Mouse (Mus musculus) embryonic facial prominence, embryonic 14.5 days (tissue): ENCODE measurements around the gene Olfr1512. TPM values are rescaled to one million over a fixed set of nuclear protein-coding genes. Genes with fewer than 3 reads are reported as not detected.
"Not testable (repeated sequence)": the region's sequence is repeated elsewhere in the genome, so short reads cannot be mapped to it uniquely, and the experiment has no call there.

Experiments
- ATAC-seq: fragments of 200-750 bp; cut with Nextera tagmentation; 2 replicates; pipeline ENCODE4 v1.8.0; 2017; ENCODE audit warnings: low read depth, moderate number of reproducible peaks, moderate TSS enrichment
- DNase-seq: peaks from one replicate; pipeline ENCODE4 v3.0.0-alpha.2; 2015; ENCODE audit warnings: low spot score
- H3K27ac ChIP-seq: fragments of 300-500 bp; sonication (generic); replicated peaks from 2 replicates; pipeline ENCODE4 v1.5.1; 2014; ENCODE audit warnings: low read depth, mild to moderate bottlenecking, low read length, moderate library complexity
- H3K27me3 ChIP-seq: fragments of 300-500 bp; sonication (generic); replicated peaks from 2 replicates; pipeline ENCODE4 v1.6.1; 2014; ENCODE audit warnings: low read length; ENCODE audit not compliant: control insufficient read depth, insufficient read depth
- H3K36me3 ChIP-seq: fragments of 300-500 bp; sonication (generic); 2 replicates; pipeline ENCODE4 v1.6.1; 2014; ENCODE audit warnings: low read length, mixed read lengths; ENCODE audit not compliant: control insufficient read depth, insufficient read depth
- H3K4me1 ChIP-seq: fragments of 300-500 bp; sonication (generic); 2 replicates; pipeline ENCODE4 v1.6.1; 2014; ENCODE audit warnings: antibody characterized with exemption, low read length; ENCODE audit not compliant: control insufficient read depth, insufficient read depth
- H3K4me2 ChIP-seq: fragments of 300-500 bp; sonication (generic); 2 replicates; pipeline ENCODE4 v1.6.1; 2014; ENCODE audit warnings: low read depth, mild to moderate bottlenecking, low read length, moderate library complexity, mixed read lengths
- H3K4me3 ChIP-seq: fragments of 300-500 bp; sonication (generic); 2 replicates; pipeline ENCODE4 v1.5.1; 2014; ENCODE audit warnings: low read depth, mild to moderate bottlenecking, low read length
- H3K9ac ChIP-seq: fragments of 300-500 bp; sonication (generic); 2 replicates; pipeline ENCODE4 v1.6.1; 2014; ENCODE audit warnings: low read depth, mild to moderate bottlenecking, low read length, moderate library complexity, mixed read lengths
- H3K9me3 ChIP-seq: fragments of 300-500 bp; sonication (generic); 2 replicates; pipeline ENCODE4 v1.6.1; 2016; ENCODE audit warnings: low read length; ENCODE audit not compliant: control insufficient read depth
- WGBS: fragments of 180-500 bp; shearing (Covaris S2); extraction: QIAGEN DNeasy Blood & Tissue Kit; methylation state at CpG from one replicate; pipeline ENCODE4 v1.1.7; 2014; 5-methylcytosine and 5-hydroxymethylcytosine counted together
- polyA plus RNA-seq: library from polyadenylated mRNA; unstranded; fragments of >200 nt; fragmentation: Nextera tagmentation; extraction: Ambion mirVana; gene quantifications from 2 replicates; pipeline ENCODE4 v1.2.1, GENCODE M21; 2014

Gene Olfr1512
- polyA plus RNA-seq = 0.10 TPM in 1 of 2 replicates, not detected in the other

DNA sequence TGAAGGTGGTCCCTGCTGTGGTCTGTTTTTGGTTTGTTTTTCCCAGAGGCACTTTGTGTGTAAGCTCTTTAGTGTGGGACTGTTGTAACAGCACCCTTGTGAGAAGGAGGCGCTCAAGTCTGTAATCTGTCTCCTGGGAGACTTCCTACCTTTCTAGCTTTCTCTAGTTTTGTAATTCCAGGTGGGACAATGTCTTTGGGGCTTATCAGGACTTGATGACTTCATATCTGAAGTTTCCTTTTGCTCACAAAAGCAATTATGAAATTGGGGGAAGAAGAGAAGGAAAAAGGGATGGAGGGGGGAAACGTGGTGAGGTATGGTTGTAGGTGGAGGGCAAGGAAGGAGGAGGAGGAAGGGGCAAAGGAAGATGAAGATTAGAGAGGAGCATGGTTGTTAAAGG lies at the start of gene Olfr1512:
TSS of gene Olfr1512 (minus strand) at position 101 of the 400 bp plus-strand sequence.
- WGBS = 69% methylated on average over 2 of the region's 2 CpGs
- H3K9me3 ChIP-seq = no peaks in the 10 kb centered on the region
- ATAC-seq (no peak), DNase-seq (no peak)
- H3K36me3 ChIP-seq = no peaks in the 10 kb centered on the region
- no peak within 1 kb of the TSS for H3K4me2 ChIP-seq
- no peak within 1 kb of the TSS for H3K4me3 ChIP-seq
- H3K27me3 ChIP-seq = no peaks in the 10 kb centered on the region
- no peak within 1 kb of the TSS for H3K9ac ChIP-seq
- no peak within 1 kb of the TSS for H3K27ac ChIP-seq
- no peaks in the 10 kb centered on the region for H3K4me1 ChIP-seq

DNA sequence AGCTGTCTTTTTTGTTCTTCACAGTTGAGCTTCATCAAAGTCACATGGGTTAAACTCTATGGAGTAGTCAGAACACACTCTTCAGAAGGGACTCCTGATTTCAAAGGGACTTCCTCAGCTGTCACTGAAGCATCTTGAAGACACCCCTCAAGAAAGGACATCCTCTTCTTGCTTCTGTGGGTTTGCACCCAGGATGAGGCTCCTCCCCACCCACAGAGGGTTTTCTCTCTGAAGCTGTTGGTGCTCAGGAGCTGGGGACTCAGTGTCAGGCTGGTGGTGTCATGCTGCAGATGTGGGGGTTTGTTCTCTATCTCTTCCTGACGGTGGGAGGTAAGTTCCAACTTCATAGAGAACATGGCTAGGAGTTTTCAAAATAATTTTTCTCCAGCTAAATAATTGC lies 48.7 kb upstream of the Olfr1512 start:
- Histone ChIP-seq H3K27ac (no peak overlapping the region), H3K36me3 (no peaks in the 10 kb centered on the region), H3K4me1 (no peaks in the 10 kb centered on the region), H3K4me3 (no peak overlapping the region), H3K9ac (no peak overlapping the region), H3K4me2 (no peak overlapping the region), H3K27me3 (no peaks in the 10 kb centered on the region), H3K9me3 (no peaks in the 10 kb centered on the region)
- DNase-seq (no peak), ATAC-seq (no peak)
- 87% methylated on average over 1 of the region's 1 CpGs for WGBS

DNA sequence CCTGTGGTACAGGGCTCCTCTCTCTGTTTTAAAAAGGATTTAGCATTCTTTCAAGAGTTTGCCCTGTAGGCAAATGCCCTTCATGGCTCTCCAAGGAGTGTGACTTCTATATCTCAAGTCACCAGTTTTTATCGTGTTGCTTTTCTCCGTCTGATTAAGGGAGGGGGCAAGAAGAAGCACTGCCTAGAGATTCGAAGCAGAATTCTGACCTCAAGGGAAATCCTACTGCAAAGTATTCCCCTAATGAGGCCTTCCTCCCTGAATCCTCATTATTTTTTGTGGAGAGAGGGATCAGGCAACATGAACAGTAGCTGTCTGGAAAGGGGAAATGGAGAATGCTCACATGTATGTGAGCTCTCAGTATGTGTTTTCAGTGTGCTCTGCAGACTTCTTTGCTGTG lies 35.3 kb upstream of the Olfr1512 start, which contains the start of gene Olfr1510:
TSS of gene Olfr1510 (minus strand) at position 101 of the 400 bp plus-strand sequence.
- Histone ChIP-seq H3K9ac (no peak within 1 kb of the TSS), H3K9me3 (no peaks in the 10 kb centered on the region), H3K4me3 (no peak within 1 kb of the TSS), H3K4me2 (no peak within 1 kb of the TSS), H3K36me3 (no peaks in the 10 kb centered on the region), H3K27ac (no peak within 1 kb of the TSS), H3K4me1 (no peaks in the 10 kb centered on the region), H3K27me3 (no peaks in the 10 kb centered on the region)
- WGBS = 81% methylated on average over 3 of the region's 3 CpGs
- DNase-seq (no peak), ATAC-seq (no peak)

DNA sequence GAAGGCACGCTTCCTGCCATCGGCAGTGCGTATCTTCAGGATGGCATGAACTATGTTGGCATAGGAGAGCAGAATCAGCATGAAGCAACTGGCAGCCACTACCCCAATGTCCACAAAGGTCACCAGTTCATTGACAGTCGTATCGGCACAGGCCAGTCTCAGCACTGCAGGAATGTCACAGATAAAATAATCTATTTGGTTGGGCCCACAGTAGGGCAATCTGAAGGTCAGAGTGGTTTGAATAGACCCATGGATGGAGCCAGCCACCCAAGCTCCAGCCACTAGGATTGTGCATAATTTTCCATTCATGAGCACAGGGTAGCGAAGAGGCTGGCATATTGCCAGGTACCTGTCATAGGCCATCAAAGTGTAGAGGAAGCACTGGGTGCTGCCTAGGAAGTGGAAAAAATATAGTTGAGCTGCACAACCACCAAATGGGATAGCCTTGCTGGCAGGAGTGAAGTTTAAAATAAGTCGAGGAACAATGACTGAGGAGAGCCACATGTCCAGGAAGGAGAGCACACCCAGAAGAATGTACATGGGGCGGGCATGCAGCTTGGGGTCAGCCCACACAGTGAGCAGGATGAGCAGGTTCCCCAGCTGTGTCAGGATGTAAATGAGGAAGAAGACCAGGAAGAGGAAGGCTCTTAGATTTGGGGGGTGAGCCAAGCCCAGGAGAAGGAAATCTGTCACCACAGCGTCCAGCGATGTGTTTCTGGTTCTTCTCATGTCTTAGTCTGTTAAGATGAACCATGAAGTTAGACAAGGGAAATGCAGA lies 31.4 kb upstream of the Olfr1512 start:
- H3K4me3 ChIP-seq, H3K27ac ChIP-seq, H3K9ac ChIP-seq, DNase-seq, H3K4me2 ChIP-seq, H3K4me1 ChIP-seq, H3K9me3 ChIP-seq, ATAC-seq, H3K27me3 ChIP-seq, H3K36me3 ChIP-seq: not testable (repeated sequence)
- WGBS = 78% methylated on average over 7 of the region's 10 CpGs

DNA sequence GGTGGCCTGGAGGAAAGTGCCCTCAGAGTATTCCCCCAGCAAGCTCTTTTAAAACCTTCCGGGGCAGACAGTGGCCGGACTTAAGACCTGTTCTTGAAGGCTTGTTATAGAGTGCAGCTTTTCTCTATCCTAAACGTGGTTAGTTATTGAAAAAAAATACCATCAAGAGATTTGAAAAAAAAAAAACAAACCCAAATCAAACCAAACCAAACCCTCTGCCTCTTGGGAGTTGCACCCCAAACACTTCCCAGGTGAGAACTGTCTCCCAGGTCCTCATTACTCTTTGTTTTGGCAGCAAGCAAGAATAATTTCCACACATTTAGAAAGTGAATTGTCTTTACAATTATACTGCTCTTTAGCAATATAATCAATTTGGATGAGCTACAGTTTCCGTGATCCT lies 18.3 kb upstream of the Olfr1512 start, which contains the start of gene Olfr1511:
TSS of gene Olfr1511 (minus strand) at position 101 of the 400 bp plus-strand sequence.
- ATAC-seq (no peak), DNase-seq (no peak)
- WGBS = 78% methylated on average over 4 of the region's 4 CpGs
- Histone ChIP-seq H3K4me3 (no peak within 1 kb of the TSS), H3K27ac (no peak within 1 kb of the TSS), H3K4me2 (no peak within 1 kb of the TSS), H3K4me1 (no peaks in the 10 kb centered on the region), H3K36me3 (no peaks in the 10 kb centered on the region), H3K9ac (no peak within 1 kb of the TSS), H3K27me3 (no peaks in the 10 kb centered on the region), H3K9me3 (no peaks in the 10 kb centered on the region)

DNA sequence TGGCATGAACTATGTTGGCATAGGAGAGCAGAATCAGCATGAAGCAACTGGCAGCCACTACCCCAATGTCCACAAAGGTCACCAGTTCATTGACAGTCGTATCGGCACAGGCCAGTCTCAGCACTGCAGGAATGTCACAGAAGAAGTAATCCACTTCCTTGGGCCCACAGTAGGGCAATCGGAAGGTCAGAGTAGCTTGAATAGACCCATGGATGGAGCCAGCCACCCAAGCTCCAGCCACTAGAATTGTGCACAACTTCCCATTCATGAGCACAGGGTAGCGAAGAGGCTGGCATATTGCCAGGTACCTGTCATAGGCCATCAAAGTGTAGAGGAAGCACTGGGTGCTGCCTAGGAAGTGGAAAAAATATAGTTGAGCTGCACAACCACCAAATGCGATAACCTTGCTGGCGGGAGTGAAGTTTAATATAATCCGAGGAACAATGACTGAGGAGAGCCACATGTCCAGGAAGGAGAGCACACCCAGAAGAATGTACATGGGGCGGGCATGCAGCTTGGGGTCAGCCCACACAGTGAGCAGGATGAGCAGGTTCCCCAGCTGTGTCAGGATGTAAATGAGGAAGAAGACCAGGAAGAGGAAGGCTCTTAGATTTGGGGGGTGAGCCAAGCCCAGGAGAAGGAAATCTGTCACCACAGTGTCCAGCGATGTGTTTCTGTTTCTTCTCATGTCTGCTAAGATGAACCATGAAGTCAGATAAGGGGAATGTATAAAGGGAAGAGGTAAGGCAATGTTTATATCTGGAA lies 11.3 kb upstream of the Olfr1512 start:
- not testable (repeated sequence) for H3K9me3 ChIP-seq, H3K36me3 ChIP-seq, H3K4me1 ChIP-seq, H3K4me3 ChIP-seq, H3K27ac ChIP-seq, H3K4me2 ChIP-seq, ATAC-seq, DNase-seq, H3K9ac ChIP-seq, H3K27me3 ChIP-seq
- WGBS = 90% methylated on average over 9 of the region's 9 CpGs

DNA sequence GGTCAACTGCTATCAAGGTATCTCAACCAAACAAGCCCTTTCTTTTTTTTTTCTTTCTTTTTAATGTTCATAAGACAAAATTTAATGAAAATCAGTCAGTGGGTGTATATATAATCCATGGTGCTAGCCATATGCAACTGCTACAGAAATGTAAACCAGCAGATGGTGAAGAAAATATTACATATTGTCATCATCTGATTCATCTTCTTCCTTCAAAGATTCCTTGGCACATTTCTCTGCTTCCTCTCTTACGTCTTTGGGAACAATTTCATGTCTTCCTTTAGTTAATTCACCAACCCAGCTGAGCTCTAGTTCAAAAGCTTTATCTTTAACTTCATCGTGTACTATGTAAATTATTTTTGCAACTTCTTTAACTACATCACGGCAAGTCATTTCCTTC lies 10.2 kb downstream of the Olfr1512 start:
- Histone ChIP-seq H3K27ac (no peak overlapping the region), H3K9ac (no peak overlapping the region), H3K27me3 (no peaks in the 10 kb centered on the region), H3K4me2 (no peak overlapping the region), H3K36me3 (no peaks in the 10 kb centered on the region), H3K9me3 (no peaks in the 10 kb centered on the region), H3K4me3 (no peak overlapping the region), H3K4me1 (no peaks in the 10 kb centered on the region)
- 87% methylated on average over 3 of the region's 3 CpGs for WGBS
- DNase-seq (no peak), ATAC-seq (no peak)

DNA sequence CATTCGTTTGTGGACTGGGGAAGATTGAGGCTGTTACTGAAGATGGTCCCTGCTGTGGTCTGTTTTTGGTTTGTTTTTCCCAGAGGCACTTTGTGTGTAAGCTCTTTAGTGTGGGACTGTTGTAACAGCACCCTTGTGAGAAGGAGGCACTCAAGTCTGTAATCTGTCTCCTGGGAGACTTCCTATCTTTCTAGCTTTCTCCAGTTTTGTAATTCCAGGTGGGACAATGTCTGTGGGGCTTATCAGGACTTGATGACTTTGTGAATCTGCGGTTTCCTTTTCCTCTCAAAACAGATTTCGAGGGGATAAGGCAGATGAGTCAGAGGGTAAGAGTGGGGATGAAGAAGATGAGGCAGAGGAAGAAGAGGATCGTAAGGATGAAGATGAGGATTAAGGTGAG lies 22.7 kb downstream of the Olfr1512 start, which contains the start of gene Olfr1513:
TSS of gene Olfr1513 (minus strand) at position 101 of the 400 bp plus-strand sequence.
- Histone ChIP-seq H3K4me2 (no peak within 1 kb of the TSS), H3K9me3 (no peaks in the 10 kb centered on the region), H3K4me3 (no peak within 1 kb of the TSS), H3K4me1 (no peaks in the 10 kb centered on the region), H3K27me3 (no peaks in the 10 kb centered on the region), H3K36me3 (no peaks in the 10 kb centered on the region), H3K27ac (no peak within 1 kb of the TSS), H3K9ac (no peak within 1 kb of the TSS)
- DNase-seq (no peak), ATAC-seq (no peak)
- WGBS = 77% methylated on average over 4 of the region's 4 CpGs
